Mouse (Mus musculus) small intestine, adult 2 months (tissue): ENCODE measurements around the gene Pde4dip.

Experiments
- CTCF ChIP-seq: fragments of 200-500 bp; IDR thresholded peaks from 2 replicates; pipeline ENCODE4 v1.5.1; 2012; ENCODE audit warnings: low read depth, mild to moderate bottlenecking, control low read depth, inconsistent platforms, low read length, moderate library complexity, mixed read lengths; ENCODE audit not compliant: insufficient replicate concordance, insufficient read length; ENCODE audit errors: extremely low read depth
- POLR2A ChIP-seq: fragments of 200-500 bp; IDR thresholded peaks from 2 replicates; pipeline ENCODE4 v1.6.1; 2012; ENCODE audit warnings: low read depth, mild to moderate bottlenecking, control low read depth, inconsistent platforms, low read length, moderate library complexity

GRCm38 (mm10) chr3:97658426-97659193, 229.9 kb downstream of the Pde4dip start:
- TF ChIP-seq POLR2A (no peak), CTCF (no peak)
